In genomic region chr11:120902487-120903142, GRCm38 (mm10) we compare ENCODE assay signal across 9 mouse cellular contexts. TPM values are rescaled to one million over a fixed set of nuclear protein-coding genes. Genes with fewer than 3 reads are reported as not detected.
DNase-seq lines count a peak whose midpoint lies in the region; ATAC-seq lines count a peak whose summit lies in the region.
"Had no signal": no experiment of that assay in that cellular context is flagged by ENCODE, and none has a peak within 500 bp of the region (broad histone marks: within the 10 kb centered on the region; RNA-seq: fewer than 3 reads in every experiment).

No protein-coding gene starts in this region.

- no peak overlapping the region for H3K4me3 ChIP-seq in heart, embryonic 10.5 days
- H3K4me3 ChIP-seq: midbrain, embryonic 13.5 days had no signal

- H3K36me3 ChIP-seq in heart, embryonic 10.5 days = peaks cover 12% of the 10 kb centered on the region; the same call in 1 of the 2 replicates

- peaks cover 17% of the 10 kb centered on the region for H3K4me1 ChIP-seq in heart, embryonic 10.5 days
- H3K4me1 ChIP-seq: midbrain, embryonic 13.5 days had no signal

- no peaks in the 10 kb centered on the region for H3K27me3 ChIP-seq in heart, embryonic 10.5 days (ENCODE audit: insufficient read depth, poor library complexity, severe bottlenecking)
- H3K27me3 ChIP-seq: midbrain, embryonic 13.5 days had no signal

- H3K27ac ChIP-seq in heart, embryonic 10.5 days = peak overlapping the region; percentile 76; the same call in 1 of the 2 replicates
- H3K27ac ChIP-seq: midbrain, embryonic 13.5 days had no signal

- WGBS in heart, embryonic 10.5 days = 47% methylated on average over 10 of the region's 10 CpGs

- peak; percentile 26; the same call in 1 of the 2 replicates for ATAC-seq in megakaryocyte progenitor cell, adult 5-6 weeks (replicated peaks; ENCODE audit: poor library complexity)
- ATAC-seq in cerebellum, adult (ENCODE audit: insufficient number of reproducible peaks, low FRiP score, low TSS enrichment) = no peak
- ATAC-seq: midbrain, embryonic 13.5 days had no signal

- DNase-seq in heart, embryonic 10.5 days (ENCODE audit: low spot score) = peak; percentile 84
- DNase-seq in heart, postnatal 25 days (ENCODE audit: low spot score) = no peak
- peak; percentile 45 for DNase-seq in adrenal gland, postnatal 25 days
- peak; percentile 42 for DNase-seq in kidney, postnatal 14 days
- DNase-seq in right cerebral cortex, postnatal 4 days = no peak
- no peak for DNase-seq in urinary bladder, adult 18-20 months (ENCODE audit: low spot score in 2 of 2)

- H3K9me3 ChIP-seq in heart, embryonic 10.5 days = no peaks in the 10 kb centered on the region
- H3K9me3 ChIP-seq: midbrain, embryonic 13.5 days had no signal

- intact Hi-C loops in heart, postnatal 25 days (cut with DNase I) = no loop called here

RNA-seq across cellular contexts. Expression of gene Ccdc57, which starts 30.1 kb away (rescaled TPM):
- polyA plus RNA-seq in heart, embryonic 10.5 days (2016; fragmentation: Nextera tagmentation; extraction: Ambion mirVana) = 6.0 and 6.5 TPM in 2 replicates
- total RNA-seq in heart, postnatal 25 days (2021) = 1 to 10 TPM; 1.2 to 1.3 TPM
- 12.1 and 13.3 TPM in 2 replicates for total RNA-seq in adrenal gland, postnatal 25 days (2021)
- total RNA-seq in megakaryocyte progenitor cell, adult 5-6 weeks (2015) = 4.5 and 6.4 TPM in 2 replicates
- 6.4 and 8.4 TPM in 2 replicates for total RNA-seq in megakaryocyte progenitor cell, adult 5-6 weeks (2017)

RNA-seq across cellular contexts. Expression of gene Slc16a3, which starts 45.7 kb away (rescaled TPM):
- 416 and 440 TPM in 2 replicates for polyA plus RNA-seq in heart, embryonic 10.5 days (2016; fragmentation: Nextera tagmentation; extraction: Ambion mirVana)
- 1 to 10 TPM in 1 of 2 experiments, under 1 TPM in 1; 0.87 to 2.1 TPM for total RNA-seq in heart, postnatal 25 days (2021)
- 0.38 and 0.85 TPM in 2 replicates for total RNA-seq in adrenal gland, postnatal 25 days (2021)
- total RNA-seq in megakaryocyte progenitor cell, adult 5-6 weeks (2015) = 4.4 and 5.3 TPM in 2 replicates
- 6.0 and 7.5 TPM in 2 replicates for total RNA-seq in megakaryocyte progenitor cell, adult 5-6 weeks (2017)

Comparison
In these comparisons a context has a peak if more than half of its experiments do, and no peak if none do; other contexts are left out.
1. DNase-seq: peak in heart, embryonic 10.5 days (single experiment), adrenal gland, postnatal 25 days (single experiment) and kidney, postnatal 14 days (single experiment); none in heart, postnatal 25 days (single experiment), right cerebral cortex, postnatal 4 days (single experiment) and urinary bladder, adult 18-20 months (0 of 2).